Mouse (Mus musculus) lung, postnatal 0 days (tissue): ENCODE measurements around the gene Gm20388.

ENCODE experiments used
- CTCF ChIP-seq: IDR thresholded peaks from 2 replicates; pipeline ENCODE4 v1.5.1; 2016; ENCODE audit warnings: antibody characterized with exemption, mild to moderate bottlenecking
- EP300 ChIP-seq: IDR thresholded peaks from 2 replicates; pipeline ENCODE4 v1.6.1; 2016; ENCODE audit warnings: antibody characterized with exemption, mild to moderate bottlenecking, control low read depth

DNA sequence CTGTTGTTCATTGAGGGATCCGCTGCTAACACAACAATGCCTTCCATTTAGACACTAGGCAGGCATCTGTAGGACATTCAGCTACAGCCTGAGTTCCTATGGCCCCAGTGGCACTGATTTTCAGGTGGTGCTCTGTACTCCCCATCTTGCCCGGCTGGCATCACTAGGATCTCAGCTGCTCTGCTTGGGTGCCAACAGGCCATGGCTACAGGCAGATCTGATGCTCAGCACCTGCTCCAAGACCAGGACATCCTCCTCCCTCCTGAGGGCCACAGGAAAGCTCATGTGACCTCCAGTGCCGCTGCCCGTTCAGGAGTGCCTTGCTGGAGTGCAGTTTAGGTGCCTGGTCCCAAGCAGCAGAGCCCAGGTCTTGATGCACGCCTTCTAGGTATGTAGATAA lies 1721.8 kb downstream of the Gm20388 start:
- no peak for TF ChIP-seq EP300
- TF ChIP-seq CTCF, result no peak
